Comparison of ENCODE assay signal across 8 mouse cellular contexts in the genomic region with DNA sequence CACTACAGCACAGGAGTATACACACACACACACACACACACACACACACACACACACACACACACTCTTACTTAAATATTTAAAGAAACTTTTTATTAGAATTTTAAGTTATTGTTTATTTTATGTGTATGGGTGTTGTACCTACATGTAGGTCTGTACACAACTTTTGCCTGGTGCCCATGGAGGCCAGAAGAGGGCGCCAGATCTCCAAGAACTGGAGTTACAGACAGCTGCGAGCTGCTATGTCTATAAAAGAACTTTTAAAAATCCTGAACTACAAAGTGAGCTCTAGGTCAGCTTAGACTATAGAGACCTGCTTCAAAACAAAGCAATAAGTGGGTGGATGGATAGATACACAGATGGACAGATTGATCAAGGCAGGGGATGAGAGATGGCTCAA. TPM values are rescaled to one million over a fixed set of nuclear protein-coding genes. Genes with fewer than 3 reads are reported as not detected.
DNase-seq lines count a peak whose midpoint lies in the region; ATAC-seq and TF ChIP-seq lines count a peak whose summit lies in the region.
"Had no signal": no experiment of that assay in that cellular context is flagged by ENCODE, and none has a peak within 500 bp of the region (broad histone marks: within the 10 kb centered on the region; RNA-seq: fewer than 3 reads in every experiment).

No protein-coding gene starts in this region.

- TF ChIP-seq CTCF in liver, embryonic 14.5 days (IDR thresholded peaks at IDR 0.05; ENCODE audit: low read depth), result peak; percentile 75

- H3K4me1 ChIP-seq in liver, embryonic 11.5 days (replicated peaks; ENCODE audit: control insufficient read depth, insufficient read depth, low read length), result no peaks in the 10 kb centered on the region
- no peaks in the 10 kb centered on the region for H3K4me1 ChIP-seq in liver, embryonic 14.5 days (replicated peaks; ENCODE audit: control insufficient read depth in 2 of 2, insufficient read depth in 2 of 2, low read length in 1 of 2)

- WGBS in liver, embryonic 11.5 days, result 25% methylated on average over 2 of the region's 2 CpGs
- WGBS in liver, embryonic 14.5 days (ENCODE audit: insufficient replicate concordance), result 14% methylated on average over 2 of the region's 2 CpGs

- no peak overlapping the region for H3K4me3 ChIP-seq in liver, embryonic 11.5 days (ENCODE audit: low read depth, low read length)
- H3K4me3 ChIP-seq in liver, embryonic 14.5 days (ENCODE audit: insufficient read depth in 1 of 2, low read depth in 2 of 2, low read length in 2 of 2), result no peak overlapping the region
- H3K4me3 ChIP-seq: heart, embryonic 13.5 days had no signal

- no peak overlapping the region for H3K4me2 ChIP-seq in liver, embryonic 11.5 days
- H3K4me2 ChIP-seq in liver, embryonic 14.5 days (ENCODE audit: low read depth), result no peak overlapping the region
- H3K4me2 ChIP-seq: heart, embryonic 13.5 days had no signal

- no peak for TF ChIP-seq EP300 in liver, embryonic 14.5 days (IDR thresholded peaks at IDR 0.05; ENCODE audit: low read depth)

- no peaks in the 10 kb centered on the region for H3K9me3 ChIP-seq in liver, embryonic 11.5 days (ENCODE audit: control insufficient read depth, low read length)
- no peaks in the 10 kb centered on the region for H3K9me3 ChIP-seq in liver, embryonic 14.5 days (ENCODE audit: control insufficient read depth, low read length)
- H3K9me3 ChIP-seq: heart, embryonic 13.5 days had no signal

- H3K36me3 ChIP-seq in liver, embryonic 11.5 days (ENCODE audit: control insufficient read depth, insufficient read depth, low read length), result peaks cover 5% of the 10 kb centered on the region; the same call in 1 of the 2 replicates
- peaks cover 10% of the 10 kb centered on the region for H3K36me3 ChIP-seq in liver, embryonic 14.5 days (replicated peaks; ENCODE audit: control insufficient read depth, insufficient read depth, low read depth)

- H3K27me3 ChIP-seq in liver, embryonic 11.5 days (replicated peaks; ENCODE audit: control insufficient read depth, insufficient read depth, low read length), result no peaks in the 10 kb centered on the region
- no peaks in the 10 kb centered on the region for H3K27me3 ChIP-seq in liver, embryonic 14.5 days (ENCODE audit: control insufficient read depth, insufficient read depth, low read length)
- H3K27me3 ChIP-seq: heart, embryonic 13.5 days had no signal

- no peak for ATAC-seq in liver, embryonic 11.5 days (replicated peaks; ENCODE audit: low FRiP score)
- ATAC-seq in liver, embryonic 14.5 days (ENCODE audit: insufficient read depth), result no peak

- H3K9ac ChIP-seq in liver, embryonic 11.5 days (ENCODE audit: low read depth, low read length), result no peak overlapping the region
- H3K9ac ChIP-seq in liver, embryonic 14.5 days (replicated peaks), result no peak overlapping the region
- H3K9ac ChIP-seq: heart, embryonic 13.5 days had no signal

- no peak overlapping the region for H3K27ac ChIP-seq in liver, embryonic 11.5 days (ENCODE audit: low read depth, low read length)
- H3K27ac ChIP-seq in liver, embryonic 14.5 days, result no peak overlapping the region
- H3K27ac ChIP-seq: heart, embryonic 13.5 days had no signal

- DNase-seq in liver, result peak; percentile 77
- no peak for DNase-seq in liver, embryonic 11.5 days (ENCODE audit: low spot score)
- peak; percentile 83 for DNase-seq in NIH3T3 (ENCODE audit: low read depth)
- DNase-seq in c-Kit-positive CD71-positive TER-119-positive erythroid progenitor cells, embryonic 14.5 days (ENCODE audit: low spot score), result peak; percentile 70
- peak; percentile 35 to 68 for DNase-seq in gastrocnemius, postnatal 4 days (ENCODE audit: low spot score in 2 of 2)
- peak; percentile 41 to 59 (median 47) for DNase-seq in liver, embryonic 14.5 days (ENCODE audit: low read depth in 3 of 3, low spot score in 3 of 3)
- DNase-seq in right cerebral cortex, postnatal 4 days, result peak; percentile 64

RNA-seq across cellular contexts. Expression of gene Trpc4ap, which starts 18.6 kb away (rescaled TPM):
- 103 and 109 TPM in 2 replicates for polyA plus RNA-seq in liver, embryonic 11.5 days (2014; fragmentation: Nextera tagmentation; extraction: Ambion mirVana)
- total RNA-seq in gastrocnemius, postnatal 4 days (2021), result 100 to 1,000 TPM; 104 to 109 TPM
- polyA plus RNA-seq in liver, embryonic 14.5 days (2012; rRNA removed), result 37.3 and 37.7 TPM in 2 replicates
- polyA plus RNA-seq in liver, embryonic 14.5 days (2014; fragmentation: Nextera tagmentation; extraction: Ambion mirVana), result 44.7 and 48.7 TPM in 2 replicates

RNA-seq across cellular contexts. Expression of gene Edem2, which starts 55.7 kb away (rescaled TPM):
- polyA plus RNA-seq in liver, embryonic 11.5 days (2014; fragmentation: Nextera tagmentation; extraction: Ambion mirVana), result 34.5 and 35.5 TPM in 2 replicates
- total RNA-seq in gastrocnemius, postnatal 4 days (2021), result 10 to 100 TPM; 12.4 to 13.3 TPM
- 12.0 and 13.9 TPM in 2 replicates for polyA plus RNA-seq in liver, embryonic 14.5 days (2012; rRNA removed)
- polyA plus RNA-seq in liver, embryonic 14.5 days (2014; fragmentation: Nextera tagmentation; extraction: Ambion mirVana), result 21.2 and 22.6 TPM in 2 replicates
